Mouse (Mus musculus) cerebellum, adult 2 months (tissue): ENCODE data around the gene Robo1.

Experiments
- CTCF ChIP-seq: fragments of 200-500 bp; IDR thresholded peaks from 2 replicates; pipeline ENCODE4 v1.5.1; 2011; ENCODE audit warnings: low read depth, mild to moderate bottlenecking, control low read depth, low read length, moderate library complexity, borderline replicate concordance; ENCODE audit not compliant: insufficient read depth
- POLR2A ChIP-seq: fragments of 200-500 bp; IDR thresholded peaks from 2 replicates; pipeline ENCODE4 v1.6.1; 2011; ENCODE audit warnings: low read length, control low read depth, borderline replicate concordance; ENCODE audit not compliant: insufficient read depth

- TF ChIP-seq CTCF (no peak), POLR2A (no peak)
Measured at GRCm38 (mm10) chr16:72937183-72937582, 629.1 kb downstream of the Robo1 start.
